Mouse (Mus musculus): ENCODE measurements around the gene Olfr1348.

DNA sequence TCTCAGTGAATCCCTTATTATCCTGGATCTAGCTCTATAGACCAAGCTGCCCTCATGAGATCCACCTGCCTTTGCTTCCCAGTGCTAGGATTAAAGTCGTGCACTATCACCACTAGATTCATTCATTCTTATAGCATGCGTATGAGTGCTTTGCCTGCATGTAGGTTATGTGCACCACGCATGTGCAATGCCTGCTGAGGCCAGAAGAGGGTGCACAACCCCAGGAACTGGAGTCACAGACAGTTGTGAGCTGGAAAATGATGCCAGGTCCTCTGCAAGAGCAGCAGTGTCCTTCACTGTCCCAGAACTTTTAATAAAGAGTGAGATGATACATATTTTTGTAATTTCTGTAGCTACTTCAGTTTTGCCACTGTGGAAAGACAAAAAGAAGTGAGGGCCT is 16.5 kb upstream of the Olfr1348 start:
- peak; percentile 64 for TF ChIP-seq CTCF (IDR thresholded peaks at IDR 0.05; ENCODE audit: low read depth, low read length)
- no peak for TF ChIP-seq EP300 (IDR thresholded peaks at IDR 0.05; ENCODE audit: insufficient read depth, low read depth, low read length)
- no peak for TF ChIP-seq POLR2A (IDR thresholded peaks at IDR 0.05; ENCODE audit: insufficient read depth, low read length)
